Mouse (Mus musculus) cerebellum, adult 11 months (tissue): Measurements from ENCODE around the gene Gpr19.

ENCODE experiments used
- DNase-seq: peaks from one replicate; pipeline ENCODE4 v3.0.0; 2022

The Gpr19 gene

GRCm38 (mm10) chr6:134898095-134898965 is at the start of gene Gpr19:
Gene Gpr19, minus strand, starts transcription at chr6:134898578.
- peak; percentile 90 for DNase-seq

- DNase-seq = peak; percentile 62
These were observed 49.1 kb upstream of the Gpr19 start for GRCm38 (mm10) chr6:134947311-134948087.

DNA sequence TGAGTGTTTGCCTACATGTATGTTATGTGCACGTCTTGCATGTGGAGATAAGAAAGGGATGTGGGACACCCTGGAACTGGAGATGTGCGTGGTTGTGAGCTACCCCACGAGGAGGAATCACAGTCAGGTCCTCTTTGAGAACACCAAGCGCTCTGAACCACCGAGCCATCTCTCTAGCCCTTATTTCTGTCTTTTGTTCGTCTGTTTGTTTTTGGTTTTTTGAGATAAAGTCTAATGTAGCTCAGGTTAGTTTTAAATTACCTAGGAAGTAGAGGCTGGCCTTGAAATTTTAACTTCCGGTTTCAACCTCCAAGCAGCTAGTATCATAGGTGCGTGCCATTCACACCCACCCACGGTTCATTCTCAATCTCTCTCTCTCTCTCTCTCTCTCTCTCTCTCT is 48.5 kb upstream of the Gpr19 start:
- DNase-seq = no peak

DNA sequence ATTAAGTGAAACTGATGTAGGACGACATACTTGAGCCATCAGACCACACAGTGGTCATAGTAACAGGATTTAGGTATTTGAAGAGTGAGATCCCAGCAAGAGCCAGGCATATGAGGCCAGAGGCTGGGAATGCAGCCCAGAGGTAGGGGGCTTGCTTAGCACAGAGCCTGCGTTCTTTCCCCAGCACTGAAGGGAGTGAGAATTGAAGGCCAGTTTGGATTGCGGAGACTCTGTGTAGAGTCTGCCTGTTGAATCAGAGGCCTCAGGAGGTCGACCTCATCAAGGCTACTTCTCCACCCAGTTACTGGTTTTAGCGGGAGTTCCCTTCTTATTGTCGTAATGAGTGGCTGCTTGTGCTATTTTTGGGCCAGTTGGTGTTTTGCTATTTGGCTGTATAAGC is 47.7 kb upstream of the Gpr19 start:
- no peak for DNase-seq

DNA sequence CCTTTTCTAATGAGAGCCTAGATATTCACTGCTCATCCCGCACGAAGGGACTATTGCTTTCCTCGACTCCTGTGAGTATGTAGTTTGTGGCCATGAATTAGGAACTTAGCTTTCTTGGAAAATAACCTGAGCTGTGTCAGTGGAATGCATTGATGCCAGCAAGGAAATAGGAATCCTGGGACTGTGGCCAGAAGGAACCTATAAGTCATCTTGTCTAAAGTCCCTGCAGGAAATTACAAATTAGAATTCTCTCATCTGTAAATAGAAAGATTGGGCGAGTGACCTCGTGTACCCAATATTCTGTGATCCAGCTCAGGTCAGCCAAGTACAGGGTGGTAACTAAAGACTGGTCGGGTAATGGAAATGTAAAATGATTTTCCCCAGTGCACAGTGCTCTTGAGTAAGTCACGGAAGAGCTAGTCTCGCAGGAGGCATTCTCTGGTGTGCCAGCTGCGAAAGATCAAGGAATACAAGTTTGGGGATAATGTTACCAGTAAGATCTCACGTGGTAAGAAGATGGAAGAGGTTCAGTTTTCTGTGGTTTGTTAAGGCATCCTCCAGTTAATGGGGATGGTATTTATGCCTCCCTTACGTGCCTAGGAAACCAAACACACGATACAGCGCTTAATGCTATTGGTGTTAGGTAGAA is 45.5 kb upstream of the Gpr19 start:
- DNase-seq = no peak

DNA sequence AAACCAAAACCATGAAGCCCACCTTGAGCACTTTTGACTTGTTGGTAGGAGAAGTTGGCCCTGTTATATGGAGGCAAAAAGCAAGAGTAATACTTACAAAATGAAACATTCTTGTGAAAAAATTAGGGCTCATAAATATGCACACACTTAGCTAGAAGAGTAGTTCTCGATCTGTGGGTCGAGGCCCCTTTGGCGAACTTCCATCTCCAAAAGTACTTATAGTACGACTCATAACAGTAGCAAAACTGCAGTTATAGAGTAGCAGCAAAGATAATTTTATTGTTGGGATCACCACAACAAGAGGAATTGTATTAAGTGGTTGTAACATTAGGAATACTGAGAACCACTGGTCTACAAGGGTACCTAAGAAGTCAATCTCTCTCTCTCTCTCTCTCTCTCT is 41.4 kb upstream of the Gpr19 start:
- no peak for DNase-seq

DNA sequence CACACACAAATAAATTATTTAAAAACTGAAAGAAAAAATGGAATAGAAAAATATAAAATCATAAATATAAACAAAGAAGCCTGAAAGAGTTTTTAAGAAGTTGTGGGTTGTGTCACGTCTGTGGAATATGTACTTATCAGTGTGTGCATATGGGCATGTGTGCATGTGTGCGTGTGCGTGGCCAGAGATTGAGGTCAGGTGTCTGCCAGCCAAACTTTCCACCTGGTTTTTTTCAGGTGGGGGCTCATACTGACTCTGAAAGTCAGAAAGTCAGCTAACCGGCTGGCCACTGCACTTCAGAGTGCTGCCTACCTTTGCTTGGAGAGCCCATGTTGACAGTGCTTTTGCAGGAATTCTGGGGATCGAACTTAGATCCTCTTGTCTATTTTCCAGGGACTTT is 35.9 kb upstream of the Gpr19 start:
- no peak for DNase-seq

GRCm38 (mm10) chr6:134933207-134933558 is 34.8 kb upstream of the Gpr19 start:
- no peak for DNase-seq

- DNase-seq = no peak
These were observed 34.3 kb upstream of the Gpr19 start for GRCm38 (mm10) chr6:134932486-134933206.

GRCm38 (mm10) chr6:134931146-134931545 is 32.8 kb upstream of the Gpr19 start:
- no peak for DNase-seq

DNA sequence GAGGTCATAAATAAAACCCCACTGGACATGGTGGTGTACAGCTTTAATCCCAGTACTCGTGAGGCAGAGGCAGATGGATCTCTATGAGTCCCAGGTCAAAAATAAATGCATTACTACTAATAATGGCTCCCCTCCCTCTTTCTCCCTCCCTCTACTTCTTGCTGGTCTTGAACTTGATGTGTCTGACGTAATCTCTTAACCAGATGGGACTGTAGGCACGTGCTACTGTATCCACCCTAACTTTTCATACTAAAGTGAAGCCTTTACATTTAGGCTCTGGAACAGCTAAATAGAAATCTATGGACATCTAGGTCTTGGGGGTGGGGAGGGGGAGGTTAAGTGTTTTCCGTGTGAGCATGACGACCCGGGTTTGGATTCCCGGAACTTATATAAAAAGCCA is 32.0 kb upstream of the Gpr19 start:
- DNase-seq = no peak

GRCm38 (mm10) chr6:134929926-134930325 is 31.5 kb upstream of the Gpr19 start:
- DNase-seq = no peak

DNA sequence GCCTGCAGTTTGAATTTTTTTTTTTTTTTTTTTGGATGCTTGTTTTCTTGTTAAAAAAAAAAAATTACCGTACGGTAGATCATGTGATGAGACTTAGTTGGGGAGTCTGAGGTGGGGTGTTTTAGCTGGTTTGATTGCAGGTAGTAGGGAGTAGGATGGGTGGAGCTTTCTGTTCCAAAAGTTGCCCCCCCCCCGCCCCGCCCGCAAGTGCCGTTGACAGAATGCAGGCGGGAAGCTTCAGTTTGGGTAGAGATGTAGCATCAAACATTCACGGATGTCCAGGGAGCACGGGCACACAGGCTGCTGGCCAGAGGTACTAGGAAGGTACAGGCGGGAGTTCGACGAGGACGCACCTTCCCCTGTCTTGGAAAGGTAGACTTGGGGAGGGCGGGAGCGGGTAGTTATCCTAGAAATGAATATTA is 30.5 kb upstream of the Gpr19 start:
- peak; percentile 44 for DNase-seq

GRCm38 (mm10) chr6:134928096-134928888 is 29.9 kb upstream of the Gpr19 start:
- peak; percentile 67 for DNase-seq

- DNase-seq = no peak
These were observed 29.3 kb upstream of the Gpr19 start for GRCm38 (mm10) chr6:134927595-134928095.

DNA sequence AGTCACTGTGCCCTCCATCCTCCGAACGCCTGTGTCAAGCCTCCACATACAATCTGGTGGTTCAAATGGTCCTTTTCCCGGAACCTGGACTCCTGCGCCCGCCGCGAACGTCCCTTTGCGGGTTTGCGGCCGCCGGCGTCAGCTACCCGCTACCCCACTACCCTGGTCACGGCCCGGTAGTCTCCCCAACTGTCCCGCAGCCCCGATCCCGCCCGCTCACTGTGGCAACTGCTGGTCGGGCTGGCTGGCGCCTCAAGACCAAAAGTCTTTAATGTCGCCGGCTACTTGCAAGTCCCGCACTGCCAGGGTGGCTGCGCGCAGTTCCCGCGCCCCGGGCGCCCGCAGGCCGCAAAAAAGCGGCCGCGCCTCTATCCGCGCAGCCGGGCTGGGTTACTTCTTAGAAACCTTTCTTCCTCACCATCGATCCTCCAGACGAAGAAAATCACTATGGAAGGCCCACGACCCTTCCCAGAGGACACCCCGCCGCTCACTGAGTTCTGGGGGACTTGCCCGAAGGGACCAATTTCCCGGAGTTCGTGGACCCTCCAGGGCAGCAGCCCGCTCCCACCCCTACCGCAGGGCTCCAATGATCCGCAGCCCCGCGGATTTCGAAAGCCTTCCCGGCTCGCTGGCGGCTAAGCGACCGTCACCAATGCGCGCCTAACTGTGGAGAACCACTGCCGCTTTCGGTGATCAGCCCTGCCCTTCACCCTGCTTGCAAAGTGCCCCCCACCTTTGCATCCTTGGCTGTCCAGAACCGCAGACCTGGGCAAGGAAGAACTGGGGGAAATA is 28.6 kb upstream of the Gpr19 start:
- DNase-seq = peak; percentile 37

- no peak for DNase-seq
These were observed 27.9 kb upstream of the Gpr19 start for GRCm38 (mm10) chr6:134926338-134926705.

DNA sequence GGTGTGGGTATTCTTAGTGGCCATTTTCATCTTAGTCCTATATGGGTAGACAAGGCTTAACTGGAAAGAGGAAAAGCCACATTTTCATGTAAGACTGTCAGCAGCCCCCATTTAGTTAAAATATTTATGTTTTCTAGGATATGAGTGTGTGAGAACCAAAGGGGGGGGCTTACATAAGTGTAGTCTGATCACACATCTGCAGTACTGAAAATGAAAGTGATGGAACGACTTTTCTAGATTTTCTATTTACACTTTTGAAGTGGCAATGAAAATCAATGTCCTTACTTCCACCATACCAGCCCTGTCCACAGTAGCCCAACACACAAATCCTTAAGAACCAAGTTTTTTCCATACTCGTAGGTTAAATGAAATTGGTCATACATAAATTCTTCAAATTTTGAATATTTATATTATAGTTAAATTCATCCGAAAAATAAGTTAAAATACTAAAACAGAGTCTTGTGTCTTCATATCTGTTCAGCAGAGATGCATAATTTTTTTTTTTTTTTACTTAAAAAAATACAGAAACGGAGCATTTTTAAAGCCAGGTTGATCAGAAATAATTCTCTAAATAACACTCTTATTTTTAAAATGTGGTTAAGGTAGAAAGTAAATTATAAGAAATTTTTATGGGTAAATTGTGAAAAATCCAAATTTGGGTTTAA is 27.4 kb upstream of the Gpr19 start:
- DNase-seq = no peak

DNA sequence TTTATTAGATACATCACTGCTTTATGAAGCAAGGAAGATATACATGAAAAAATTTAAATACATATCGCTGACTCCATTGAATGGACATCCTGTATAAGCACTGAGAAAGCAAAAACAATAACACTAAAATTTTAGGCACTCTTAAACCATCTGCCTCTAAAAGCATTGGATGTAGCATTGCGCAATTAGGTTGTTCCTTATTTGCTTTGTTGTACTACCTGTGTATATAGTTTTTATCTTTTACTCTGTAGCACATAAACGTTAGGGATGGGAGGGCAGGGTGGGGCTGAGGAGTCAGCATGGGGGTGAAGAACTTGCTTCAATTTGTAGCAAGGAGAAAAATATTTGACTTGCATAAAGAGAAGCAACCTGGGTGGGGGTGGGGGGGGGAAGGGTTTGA is 25.9 kb upstream of the Gpr19 start:
- no peak for DNase-seq

DNA sequence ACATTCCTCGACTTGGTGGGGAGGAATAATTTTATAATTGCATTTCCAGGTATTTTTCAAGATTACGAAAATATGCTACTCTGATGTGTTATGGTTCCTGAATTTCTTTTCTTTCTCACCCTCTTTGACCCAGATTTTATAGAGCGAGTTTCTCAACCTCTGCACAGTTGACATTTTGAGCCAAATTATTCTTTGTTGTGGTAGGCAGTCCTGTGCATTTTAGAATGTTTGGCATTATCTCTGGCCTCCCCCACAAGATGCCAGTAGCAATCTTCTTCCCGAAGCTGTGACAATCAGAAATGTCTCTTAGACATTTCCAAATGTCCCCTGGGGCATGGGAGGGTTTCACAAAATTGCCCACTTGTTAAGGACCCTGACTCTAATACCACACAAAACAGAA is 25.3 kb upstream of the Gpr19 start:
- DNase-seq = no peak
